Comparison of ENCODE assay signal across 25 mouse cellular contexts in genomic region chr2:34748479-34748878, GRCm38 (mm10). TPM values are rescaled to one million over a fixed set of nuclear protein-coding genes. Genes with fewer than 3 reads are reported as not detected.
DNase-seq lines count a peak whose midpoint lies in the region; ATAC-seq and TF ChIP-seq lines count a peak whose summit lies in the region.
"Had no signal": no experiment of that assay in that cellular context is flagged by ENCODE, and none has a peak within 500 bp of the region (broad histone marks: within the 10 kb centered on the region; RNA-seq: fewer than 3 reads in every experiment).

No protein-coding gene starts in this region.

- H3K9me3 ChIP-seq in liver, embryonic 11.5 days (ENCODE audit: control insufficient read depth, low read length): no peaks in the 10 kb centered on the region
- no peaks in the 10 kb centered on the region for H3K9me3 ChIP-seq in liver, embryonic 14.5 days (ENCODE audit: control insufficient read depth, low read length)
- H3K9me3 ChIP-seq in liver, postnatal 0 days (ENCODE audit: low read length): no peaks in the 10 kb centered on the region
- no peaks in the 10 kb centered on the region for H3K9me3 ChIP-seq in forebrain, embryonic 11.5 days (ENCODE audit: control insufficient read depth, low read length)
- H3K9me3 ChIP-seq: forebrain, embryonic 12.5 days; forebrain, embryonic 15.5 days; G1E; heart, embryonic 10.5 days; heart, embryonic 13.5 days; hindbrain, embryonic 12.5 days; hindbrain, embryonic 15.5 days had no signal

- no peak for TF ChIP-seq EP300 in liver, embryonic 14.5 days (IDR thresholded peaks at IDR 0.05; ENCODE audit: low read depth)
- TF ChIP-seq EP300 in liver, postnatal 0 days (IDR thresholded peaks at IDR 0.05; ENCODE audit: low read depth): no peak

- H3K9ac ChIP-seq in liver, embryonic 11.5 days (ENCODE audit: low read depth, low read length): no peak overlapping the region; the same call in 1 of the 2 replicates
- H3K9ac ChIP-seq in liver, embryonic 14.5 days (replicated peaks): no peak overlapping the region
- no peak overlapping the region for H3K9ac ChIP-seq in liver, postnatal 0 days (replicated peaks)
- H3K9ac ChIP-seq in forebrain, embryonic 11.5 days (ENCODE audit: low read length): no peak overlapping the region
- H3K9ac ChIP-seq: forebrain, embryonic 12.5 days; forebrain, embryonic 15.5 days; heart, embryonic 13.5 days; hindbrain, embryonic 12.5 days; hindbrain, embryonic 15.5 days had no signal

- H3K27ac ChIP-seq in liver, embryonic 11.5 days (ENCODE audit: low read depth, low read length): peak overlapping the region; percentile 26
- H3K27ac ChIP-seq in liver, embryonic 14.5 days: peak overlapping the region; percentile 7
- H3K27ac ChIP-seq in liver, postnatal 0 days (ENCODE audit: low read depth): peak overlapping the region; percentile 23; the same call in 1 of the 2 replicates
- H3K27ac ChIP-seq in forebrain, embryonic 11.5 days (ENCODE audit: low read depth, low read length): no peak overlapping the region
- H3K27ac ChIP-seq: forebrain, embryonic 12.5 days; forebrain, embryonic 15.5 days; heart, adult 2 months; heart, embryonic 10.5 days; heart, embryonic 13.5 days; hindbrain, embryonic 12.5 days; hindbrain, embryonic 15.5 days had no signal

- H3K4me2 ChIP-seq in liver, embryonic 11.5 days: peak overlapping the region; percentile 16; the same call in 1 of the 2 replicates
- H3K4me2 ChIP-seq in liver, embryonic 14.5 days (ENCODE audit: low read depth): peak overlapping the region; percentile 13
- H3K4me2 ChIP-seq in liver, postnatal 0 days (ENCODE audit: low read depth, low read length): no peak overlapping the region
- no peak overlapping the region for H3K4me2 ChIP-seq in forebrain, embryonic 11.5 days (ENCODE audit: low read depth, low read length, severe bottlenecking)
- H3K4me2 ChIP-seq: forebrain, embryonic 12.5 days; forebrain, embryonic 15.5 days; heart, embryonic 13.5 days; hindbrain, embryonic 12.5 days; hindbrain, embryonic 15.5 days had no signal

- H3K27me3 ChIP-seq in liver, embryonic 11.5 days (replicated peaks; ENCODE audit: control insufficient read depth, insufficient read depth, low read length): no peaks in the 10 kb centered on the region
- H3K27me3 ChIP-seq in liver, embryonic 14.5 days (ENCODE audit: control insufficient read depth, insufficient read depth, low read length): no peaks in the 10 kb centered on the region
- no peaks in the 10 kb centered on the region for H3K27me3 ChIP-seq in liver, postnatal 0 days (ENCODE audit: insufficient read depth, low read length)
- H3K27me3 ChIP-seq in forebrain, embryonic 11.5 days (ENCODE audit: control insufficient read depth, insufficient read depth, low read length): no peaks in the 10 kb centered on the region
- H3K27me3 ChIP-seq: CH12.LX; forebrain, embryonic 12.5 days; forebrain, embryonic 15.5 days; heart, embryonic 13.5 days; hindbrain, embryonic 12.5 days; hindbrain, embryonic 15.5 days; Patski had no signal

- WGBS in liver, embryonic 11.5 days: 56% methylated on average over 4 of the region's 4 CpGs
- WGBS in liver, embryonic 14.5 days (ENCODE audit: insufficient replicate concordance): 31% methylated on average over 4 of the region's 4 CpGs
- 54% methylated on average over 4 of the region's 4 CpGs for WGBS in liver, postnatal 0 days (ENCODE audit: insufficient replicate concordance)
- WGBS in forebrain, embryonic 11.5 days: 95% methylated on average over 4 of the region's 4 CpGs

- DNase-seq in liver, embryonic 11.5 days (ENCODE audit: low spot score): no peak
- no peak for DNase-seq in liver
- DNase-seq in liver, embryonic 14.5 days (ENCODE audit: low read depth in 3 of 3, low spot score in 3 of 3): no peak
- no peak for DNase-seq in liver, postnatal 0 days
- no peak for DNase-seq in forebrain, embryonic 11.5 days (ENCODE audit: low spot score)
- DNase-seq in lung, postnatal 25 days (ENCODE audit: low spot score): no peak
- DNase-seq: adrenal gland, adult 2 months; adrenal gland, postnatal 25 days; B cell, adult 2 months; cerebellum, adult 11-12 months; cerebellum, adult 8-10 months; cerebellum, postnatal 14 days; gastrocnemius, postnatal 25 days; heart, adult 2 months; heart, postnatal 14 days had no signal

- no peak for TF ChIP-seq CTCF in liver, embryonic 14.5 days (IDR thresholded peaks at IDR 0.05; ENCODE audit: low read depth)
- no peak for TF ChIP-seq CTCF in liver, postnatal 0 days (IDR thresholded peaks at IDR 0.05; ENCODE audit: low read depth)

- peaks cover 30% of the 10 kb centered on the region for H3K4me1 ChIP-seq in liver, embryonic 11.5 days (replicated peaks; ENCODE audit: control insufficient read depth, insufficient read depth, low read length)
- peaks cover 21 to 32% of the 10 kb centered on the region in 2 experiments for H3K4me1 ChIP-seq in liver, embryonic 14.5 days (replicated peaks; ENCODE audit: control insufficient read depth in 2 of 2, insufficient read depth in 2 of 2, low read length in 1 of 2)
- H3K4me1 ChIP-seq in liver, postnatal 0 days (ENCODE audit: insufficient read depth): peaks cover 21% of the 10 kb centered on the region
- no peaks in the 10 kb centered on the region for H3K4me1 ChIP-seq in forebrain, embryonic 11.5 days (replicated peaks; ENCODE audit: control insufficient read depth, insufficient read depth, low read length)

- no peaks in the 10 kb centered on the region; the same call in 1 of the 2 replicates for H3K36me3 ChIP-seq in liver, embryonic 11.5 days (ENCODE audit: control insufficient read depth, insufficient read depth, low read length)
- H3K36me3 ChIP-seq in liver, embryonic 14.5 days (replicated peaks; ENCODE audit: control insufficient read depth, insufficient read depth, low read depth): peaks cover 18% of the 10 kb centered on the region
- peaks cover 16% of the 10 kb centered on the region; the same call in 1 of the 2 replicates for H3K36me3 ChIP-seq in liver, postnatal 0 days (replicated peaks; ENCODE audit: insufficient read depth, low read length)
- H3K36me3 ChIP-seq in forebrain, embryonic 11.5 days (ENCODE audit: control insufficient read depth, insufficient read depth, low read length): no peaks in the 10 kb centered on the region
- H3K36me3 ChIP-seq: forebrain, embryonic 12.5 days; forebrain, embryonic 15.5 days; hindbrain, embryonic 12.5 days; hindbrain, embryonic 15.5 days had no signal

- ATAC-seq in liver, embryonic 11.5 days (replicated peaks; ENCODE audit: low FRiP score): no peak
- ATAC-seq in liver, embryonic 14.5 days (ENCODE audit: insufficient read depth): no peak
- peak; percentile 13; the same call in 1 of the 2 replicates for ATAC-seq in liver, postnatal 0 days
- no peak for ATAC-seq in forebrain, embryonic 11.5 days (replicated peaks; ENCODE audit: low FRiP score)
- ATAC-seq in monocyte, adult 5-6 weeks (replicated peaks; ENCODE audit: insufficient number of reproducible peaks, low FRiP score, low TSS enrichment, poor library complexity, severe bottlenecking): no peak
- ATAC-seq: forebrain, embryonic 15.5 days; Patski had no signal

- no peak overlapping the region for H3K4me3 ChIP-seq in liver, embryonic 11.5 days (ENCODE audit: low read depth, low read length)
- no peak overlapping the region for H3K4me3 ChIP-seq in liver, embryonic 14.5 days (ENCODE audit: insufficient read depth in 1 of 2, low read depth in 2 of 2, low read length in 2 of 2)
- no peak overlapping the region for H3K4me3 ChIP-seq in liver, postnatal 0 days (ENCODE audit: low read depth, low read length)
- no peak overlapping the region for H3K4me3 ChIP-seq in forebrain, embryonic 11.5 days (ENCODE audit: low read depth, low read length)
- H3K4me3 ChIP-seq: forebrain, embryonic 12.5 days; forebrain, embryonic 15.5 days; heart, adult 2 months; heart, embryonic 10.5 days; heart, embryonic 13.5 days; hindbrain, embryonic 12.5 days; hindbrain, embryonic 15.5 days had no signal

RNA-seq across cellular contexts. Expression of gene Gapvd1, which starts 6.6 kb away (rescaled TPM):
- 80.3 and 88.3 TPM in 2 replicates for polyA plus RNA-seq in liver, embryonic 11.5 days (2014; fragmentation: Nextera tagmentation; extraction: Ambion mirVana)
- 20.1 and 22.9 TPM in 2 replicates for polyA plus RNA-seq in liver, embryonic 14.5 days (2012; rRNA removed)
- polyA plus RNA-seq in liver, embryonic 14.5 days (2014; fragmentation: Nextera tagmentation; extraction: Ambion mirVana): 71.8 and 76.6 TPM in 2 replicates
- 37.1 and 39.0 TPM in 2 replicates for polyA plus RNA-seq in liver, postnatal 0 days (2015; fragmentation: Nextera tagmentation; extraction: Ambion mirVana)
- 103 and 106 TPM in 2 replicates for polyA plus RNA-seq in forebrain, embryonic 11.5 days (2014; fragmentation: Nextera tagmentation; extraction: Ambion mirVana)
- total RNA-seq in monocyte, adult 5-6 weeks (2017): 98.2 to 140 TPM (median 107 TPM) in 3 replicates

RNA-seq across cellular contexts. Expression of gene Hspa5, which starts 23.3 kb away (rescaled TPM):
- polyA plus RNA-seq in liver, embryonic 11.5 days (2014; fragmentation: Nextera tagmentation; extraction: Ambion mirVana): 964 and 1,028 TPM in 2 replicates
- 74.0 and 253 TPM in 2 replicates for polyA plus RNA-seq in liver, embryonic 14.5 days (2012; rRNA removed)
- 461 and 479 TPM in 2 replicates for polyA plus RNA-seq in liver, embryonic 14.5 days (2014; fragmentation: Nextera tagmentation; extraction: Ambion mirVana)
- 384 and 424 TPM in 2 replicates for polyA plus RNA-seq in liver, postnatal 0 days (2015; fragmentation: Nextera tagmentation; extraction: Ambion mirVana)
- polyA plus RNA-seq in forebrain, embryonic 11.5 days (2014; fragmentation: Nextera tagmentation; extraction: Ambion mirVana): 731 and 789 TPM in 2 replicates
- total RNA-seq in monocyte, adult 5-6 weeks (2017): 1,019 to 1,135 TPM (median 1,112 TPM) in 3 replicates

RNA-seq across cellular contexts. Expression of gene Rabepk, which starts 51.2 kb away (rescaled TPM):
- 43.5 and 56.5 TPM in 2 replicates for polyA plus RNA-seq in liver, embryonic 11.5 days (2014; fragmentation: Nextera tagmentation; extraction: Ambion mirVana)
- polyA plus RNA-seq in liver, embryonic 14.5 days (2012; rRNA removed): 12.3 and 15.3 TPM in 2 replicates
- 25.5 and 25.6 TPM in 2 replicates for polyA plus RNA-seq in liver, embryonic 14.5 days (2014; fragmentation: Nextera tagmentation; extraction: Ambion mirVana)
- 17.0 and 20.4 TPM in 2 replicates for polyA plus RNA-seq in liver, postnatal 0 days (2015; fragmentation: Nextera tagmentation; extraction: Ambion mirVana)
- 29.9 and 33.7 TPM in 2 replicates for polyA plus RNA-seq in forebrain, embryonic 11.5 days (2014; fragmentation: Nextera tagmentation; extraction: Ambion mirVana)
- total RNA-seq in monocyte, adult 5-6 weeks (2017): 11.9 to 17.3 TPM (median 17.2 TPM) in 3 replicates

Comparison
In these comparisons a context has a peak if more than half of its experiments do, and no peak if none do; other contexts are left out.
1. H3K4me2 ChIP-seq: peak in liver, embryonic 11.5 days (single experiment) and liver, embryonic 14.5 days (single experiment); none in liver, postnatal 0 days (single experiment) and forebrain, embryonic 11.5 days (single experiment).